Comparison of ENCODE assay signal across 9 mouse cellular contexts in the genomic region with DNA sequence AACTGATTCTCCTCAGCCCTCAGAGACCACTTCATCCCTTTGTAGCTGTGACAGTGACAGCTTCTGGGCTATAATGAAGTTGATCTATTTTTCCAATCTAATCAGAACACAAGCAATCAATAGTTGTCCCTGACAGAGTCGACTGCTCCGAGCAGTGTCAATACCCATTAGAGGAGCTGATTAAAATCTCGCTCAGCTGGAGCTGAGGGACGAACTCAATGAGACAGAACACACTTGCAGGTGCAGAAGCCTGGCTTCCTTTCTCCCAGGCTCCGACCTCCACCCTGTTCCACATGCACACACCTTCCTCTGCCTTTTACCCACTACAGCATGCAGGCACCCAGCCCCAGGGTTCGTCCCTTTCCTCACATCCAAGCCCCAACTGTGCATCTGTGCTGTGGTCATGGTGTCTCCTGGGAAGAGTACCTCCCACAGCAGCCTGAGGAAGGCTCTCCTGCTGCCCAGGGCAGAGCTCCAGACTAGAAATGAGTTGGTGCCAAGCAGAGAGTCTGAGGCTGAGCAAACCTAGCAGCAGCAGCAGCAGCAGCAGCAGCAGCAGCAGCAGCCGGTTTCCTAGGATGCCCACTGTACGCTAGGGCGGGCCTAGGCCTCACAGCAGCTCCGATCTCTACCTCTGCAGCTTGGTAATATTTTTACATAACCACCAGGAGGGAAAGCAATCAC.
DNase-seq lines count a peak whose midpoint lies in the region; ATAC-seq lines count a peak whose summit lies in the region.
"Had no signal": no experiment of that assay in that cellular context is flagged by ENCODE, and none has a peak within 500 bp of the region (broad histone marks: within the 10 kb centered on the region; RNA-seq: fewer than 3 reads in every experiment).

No protein-coding gene starts in this region.

- peaks cover 6% of the 10 kb centered on the region; the same call in 1 of the 2 replicates for H3K36me3 ChIP-seq in lung, embryonic 15.5 days
- H3K36me3 ChIP-seq in intestine, embryonic 15.5 days = peaks cover 17% of the 10 kb centered on the region; the same call in 1 of the 2 replicates
- peaks cover 18% of the 10 kb centered on the region for H3K36me3 ChIP-seq in stomach, embryonic 15.5 days
- H3K36me3 ChIP-seq: forebrain, embryonic 10.5 days had no signal

- no peak for DNase-seq in frontal cortex, postnatal 10 days (ENCODE audit: low spot score in 2 of 2)
- DNase-seq in lung, postnatal 36 days = no peak
- DNase-seq in adrenal gland, postnatal 14 days = no peak
- no peak for DNase-seq in embryo, embryonic 11 days

- peak overlapping the region; percentile 52; the same call in 1 of the 2 replicates for H3K27ac ChIP-seq in lung, embryonic 15.5 days
- peak overlapping the region; percentile 52; the same call in 1 of the 2 replicates for H3K27ac ChIP-seq in intestine, embryonic 15.5 days
- peak overlapping the region; percentile 67; the same call in 1 of the 2 replicates for H3K27ac ChIP-seq in stomach, embryonic 15.5 days
- H3K27ac ChIP-seq: forebrain, embryonic 10.5 days had no signal

- no peak overlapping the region for H3K4me3 ChIP-seq in lung, embryonic 15.5 days
- no peak overlapping the region for H3K4me3 ChIP-seq in intestine, embryonic 15.5 days (replicated peaks)
- no peak overlapping the region for H3K4me3 ChIP-seq in stomach, embryonic 15.5 days (replicated peaks)
- H3K4me3 ChIP-seq: forebrain, embryonic 10.5 days had no signal

- peaks cover 46% of the 10 kb centered on the region for H3K4me1 ChIP-seq in lung, embryonic 15.5 days
- H3K4me1 ChIP-seq in intestine, embryonic 15.5 days (replicated peaks) = peaks cover 53% of the 10 kb centered on the region
- peaks cover 56% of the 10 kb centered on the region for H3K4me1 ChIP-seq in stomach, embryonic 15.5 days

- no peaks in the 10 kb centered on the region for H3K9me3 ChIP-seq in lung, embryonic 15.5 days
- H3K9me3 ChIP-seq in intestine, embryonic 15.5 days = no peaks in the 10 kb centered on the region
- no peaks in the 10 kb centered on the region for H3K9me3 ChIP-seq in stomach, embryonic 15.5 days
- H3K9me3 ChIP-seq: forebrain, embryonic 10.5 days had no signal

- H3K27me3 ChIP-seq in lung, embryonic 15.5 days = no peaks in the 10 kb centered on the region
- no peaks in the 10 kb centered on the region for H3K27me3 ChIP-seq in intestine, embryonic 15.5 days (replicated peaks)
- H3K27me3 ChIP-seq in stomach, embryonic 15.5 days (replicated peaks) = no peaks in the 10 kb centered on the region

- 67% methylated on average over 10 of the region's 10 CpGs for WGBS in lung, embryonic 15.5 days
- WGBS in intestine, embryonic 15.5 days = 76% methylated on average over 10 of the region's 10 CpGs
- 69% methylated on average over 10 of the region's 10 CpGs for WGBS in stomach, embryonic 15.5 days

- ATAC-seq in frontal cortex, adult (ENCODE audit: low TSS enrichment) = peak; percentile 45
- ATAC-seq in lung, embryonic 15.5 days (ENCODE audit: borderline replicate concordance, extremely low read depth, low FRiP score, low TSS enrichment) = no peak
- ATAC-seq in intestine, embryonic 15.5 days = no peak
- no peak for ATAC-seq in stomach, embryonic 15.5 days (ENCODE audit: insufficient read depth, low FRiP score, low read depth)

- no peak overlapping the region for H3K4me2 ChIP-seq in lung, embryonic 15.5 days
- H3K4me2 ChIP-seq in intestine, embryonic 15.5 days (replicated peaks) = no peak overlapping the region
- no peak overlapping the region for H3K4me2 ChIP-seq in stomach, embryonic 15.5 days

- H3K9ac ChIP-seq in lung, embryonic 15.5 days = no peak overlapping the region
- no peak overlapping the region for H3K9ac ChIP-seq in intestine, embryonic 15.5 days
- no peak overlapping the region for H3K9ac ChIP-seq in stomach, embryonic 15.5 days
